Mouse (Mus musculus): ENCODE measurements around the gene Rabggta. TPM values are rescaled to one million over a fixed set of nuclear protein-coding genes. Genes with fewer than 3 reads are reported as not detected.

Rabggta gene
- polyA plus RNA-seq, 1 experiment from 2014 or later, result 21.2 TPM

DNA sequence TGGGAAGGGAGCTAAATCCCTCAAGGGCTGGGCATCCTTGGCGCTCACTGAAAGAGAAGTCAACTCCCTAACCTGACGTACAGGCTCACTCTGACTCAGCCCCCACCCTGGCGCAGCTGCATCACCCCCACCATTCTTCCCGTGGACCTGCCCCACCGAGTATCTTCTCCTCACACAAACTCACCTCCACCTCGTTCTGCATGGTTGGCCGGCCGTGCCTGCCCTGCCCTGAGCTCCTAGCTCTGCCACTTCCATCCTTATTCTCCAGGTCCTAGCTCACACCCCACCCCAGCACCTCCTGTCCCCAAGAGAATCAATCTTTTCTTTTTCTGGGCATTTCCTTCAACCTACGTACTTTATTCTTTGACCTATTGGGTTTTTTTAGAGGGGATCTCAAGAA is 20.9 kb downstream of the Rabggta start:
- 77% methylated on average over 9 of the region's 9 CpGs for WGBS (ENCODE audit: insufficient replicate concordance)
- TF ChIP-seq EP300 (IDR thresholded peaks at IDR 0.05; ENCODE audit: low read depth), result no peak
- no peak for TF ChIP-seq CTCF (IDR thresholded peaks at IDR 0.05; ENCODE audit: low read depth)
- no peak overlapping the region for H3K4me2 ChIP-seq (ENCODE audit: low read depth, low read length)
- H3K27ac ChIP-seq (ENCODE audit: low read depth), result no peak overlapping the region
- H3K4me1 ChIP-seq (ENCODE audit: insufficient read depth), result peaks cover 5% of the 10 kb centered on the region
- H3K36me3 ChIP-seq (replicated peaks; ENCODE audit: insufficient read depth, low read length), result peaks cover 6% of the 10 kb centered on the region; the same call in 1 of the 2 replicates
- H3K4me3 ChIP-seq (ENCODE audit: low read depth, low read length), result no peak overlapping the region
- no peak for DNase-seq
- H3K9ac ChIP-seq (replicated peaks), result no peak overlapping the region
- no peak for ATAC-seq
- no peaks in the 10 kb centered on the region for H3K9me3 ChIP-seq (ENCODE audit: low read length)
- no peaks in the 10 kb centered on the region for H3K27me3 ChIP-seq (ENCODE audit: insufficient read depth, low read length)

- no peak overlapping the region for H3K4me3 ChIP-seq (ENCODE audit: low read depth, low read length)
- H3K9me3 ChIP-seq (ENCODE audit: low read length), result no peaks in the 10 kb centered on the region
- 50% methylated on average over 4 of the region's 4 CpGs for WGBS (ENCODE audit: insufficient replicate concordance)
- DNase-seq (no peak), ATAC-seq (no peak)
- peaks cover 2% of the 10 kb centered on the region; the same call in 1 of the 2 replicates for H3K4me1 ChIP-seq (ENCODE audit: insufficient read depth)
- no peak for TF ChIP-seq EP300 (IDR thresholded peaks at IDR 0.05; ENCODE audit: low read depth)
- TF ChIP-seq CTCF (IDR thresholded peaks at IDR 0.05; ENCODE audit: low read depth), result no peak
- H3K4me2 ChIP-seq (ENCODE audit: low read depth, low read length), result no peak overlapping the region
- no peak overlapping the region for H3K9ac ChIP-seq (replicated peaks)
- no peaks in the 10 kb centered on the region for H3K27me3 ChIP-seq (ENCODE audit: insufficient read depth, low read length)
- H3K36me3 ChIP-seq (replicated peaks; ENCODE audit: insufficient read depth, low read length), result no peaks in the 10 kb centered on the region
- no peak overlapping the region; the same call in 1 of the 2 replicates for H3K27ac ChIP-seq (ENCODE audit: low read depth)
Measured at GRCm38 (mm10) chr14:55697226-55697625, 24.8 kb downstream of the Rabggta start.

DNA sequence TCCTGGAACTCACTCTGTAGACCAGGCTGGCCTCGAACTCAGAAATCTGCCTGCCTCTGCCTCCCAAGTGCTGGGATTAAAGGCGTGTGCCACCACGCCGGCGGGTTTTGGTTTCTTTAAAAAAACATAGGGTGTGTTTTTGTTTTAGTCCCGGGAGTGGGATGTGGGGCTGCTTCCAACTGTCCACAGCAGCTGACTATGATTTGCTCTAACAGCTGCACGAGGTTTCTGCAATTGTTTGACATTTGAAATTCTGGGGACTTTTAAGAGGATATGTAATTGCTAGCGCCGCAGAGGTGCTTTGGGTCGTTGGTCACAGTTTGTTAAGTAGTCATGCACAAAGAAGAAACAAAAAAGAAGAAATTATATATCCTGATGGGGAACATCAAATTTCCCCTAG is 32.6 kb downstream of the Rabggta start:
- Histone ChIP-seq H3K4me1 (ENCODE audit: insufficient read depth) (no peaks in the 10 kb centered on the region), H3K4me3 (ENCODE audit: low read depth, low read length) (no peak overlapping the region), H3K27ac (ENCODE audit: low read depth) (no peak overlapping the region), H3K27me3 (ENCODE audit: insufficient read depth, low read length) (no peaks in the 10 kb centered on the region), H3K9me3 (ENCODE audit: low read length) (no peaks in the 10 kb centered on the region), H3K4me2 (ENCODE audit: low read depth, low read length) (no peak overlapping the region), H3K9ac (replicated peaks) (no peak overlapping the region), H3K36me3 (replicated peaks; ENCODE audit: insufficient read depth, low read length) (no peaks in the 10 kb centered on the region)
- WGBS (ENCODE audit: insufficient replicate concordance), result 74% methylated on average over 10 of the region's 10 CpGs
- no peak for ATAC-seq
- DNase-seq, result no peak
- TF ChIP-seq CTCF (IDR thresholded peaks at IDR 0.05; ENCODE audit: low read depth), result no peak

DNA sequence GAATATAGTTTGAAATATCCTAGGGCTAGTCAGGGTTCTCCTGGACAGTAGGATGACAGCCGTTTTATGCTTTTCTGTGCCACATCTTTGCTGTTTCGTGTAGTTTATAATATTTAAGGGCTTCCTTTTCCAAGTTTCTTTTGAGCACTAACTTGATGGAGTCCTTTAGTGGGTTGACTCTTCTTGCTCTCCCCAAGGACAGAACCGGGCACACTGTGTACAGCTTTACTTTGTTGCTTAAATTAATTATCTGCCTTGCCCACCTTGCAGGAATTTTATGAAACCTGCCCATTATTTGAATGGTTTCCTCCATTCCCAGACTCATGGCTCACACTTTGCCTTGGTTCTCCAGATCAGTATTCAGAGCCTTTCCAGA is 40.0 kb downstream of the Rabggta start:
- H3K9ac ChIP-seq (replicated peaks), result peak overlapping the region; percentile 64

DNA sequence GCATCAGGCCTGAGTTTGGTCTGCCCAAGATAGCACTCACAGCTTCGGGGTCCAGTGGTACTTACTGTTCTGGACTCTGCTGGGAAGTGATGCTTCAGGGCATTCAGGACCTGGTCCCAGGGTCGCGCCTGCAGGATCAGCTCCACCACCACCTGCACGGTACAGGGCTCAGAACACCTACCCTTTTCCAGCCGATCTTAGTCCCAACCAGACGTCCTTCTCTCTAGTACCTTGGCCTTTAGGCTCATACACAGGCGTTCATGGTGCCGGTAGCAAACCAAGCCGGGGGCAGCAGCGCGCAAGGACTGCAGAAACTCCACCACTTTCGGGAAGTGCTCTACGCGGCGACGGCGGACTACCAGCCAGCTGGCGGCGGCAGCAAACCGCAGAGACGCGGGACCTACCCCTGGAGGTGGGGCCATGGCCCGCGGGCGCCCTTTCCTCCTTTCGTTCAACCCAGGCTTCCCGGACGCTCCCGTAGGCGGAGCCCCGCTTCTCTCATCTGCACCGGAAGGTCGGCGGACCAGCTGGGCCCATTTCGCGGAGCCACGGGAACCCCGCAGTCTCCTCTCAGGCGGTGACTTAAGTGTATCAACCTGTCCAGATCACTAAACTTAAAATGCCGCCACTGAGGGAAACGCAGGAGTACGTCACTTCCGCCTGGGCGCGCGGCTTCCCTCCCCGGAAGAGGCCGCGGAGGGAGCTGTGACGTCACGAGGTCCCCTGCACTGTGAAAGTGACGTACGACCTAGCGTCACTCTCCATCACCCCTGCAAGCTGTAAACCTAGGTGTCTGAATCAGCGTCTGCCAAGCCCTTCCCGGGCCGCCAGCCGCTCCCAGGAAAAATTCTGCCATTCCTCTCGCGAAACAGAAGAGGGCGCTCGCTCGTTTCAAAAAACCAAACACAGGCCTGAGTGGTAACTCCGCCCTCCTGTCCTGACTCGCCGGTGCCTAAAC is 40.6 kb downstream of the Rabggta start, which contains the start of gene Tinf2:
Tinf2 (minus strand) TSS at position 661 of the 958 bp plus-strand sequence.
- WGBS (ENCODE audit: insufficient replicate concordance), result 3% methylated on average over 66 of the region's 66 CpGs
- Histone ChIP-seq H3K4me2 (ENCODE audit: low read depth, low read length) (peak within 1 kb of the TSS; percentile 76), H3K9ac (replicated peaks) (peak within 1 kb of the TSS; percentile 78), H3K4me1 (ENCODE audit: insufficient read depth) (peaks cover 10% of the 10 kb centered on the region; the same call in 1 of the 2 replicates), H3K36me3 (replicated peaks; ENCODE audit: insufficient read depth, low read length) (peaks cover 39% of the 10 kb centered on the region), H3K27ac (ENCODE audit: low read depth) (peak within 1 kb of the TSS; percentile 82), H3K4me3 (ENCODE audit: low read depth, low read length) (peak within 1 kb of the TSS; percentile 73), H3K9me3 (ENCODE audit: low read length) (no peaks in the 10 kb centered on the region), H3K27me3 (ENCODE audit: insufficient read depth, low read length) (no peaks in the 10 kb centered on the region)
- TF ChIP-seq CTCF (IDR thresholded peaks at IDR 0.05; ENCODE audit: low read depth), result peak; percentile 91
- TF ChIP-seq EP300 (IDR thresholded peaks at IDR 0.05; ENCODE audit: low read depth), result peak; percentile 79
- ATAC-seq (peak; percentile 96), DNase-seq (peak; percentile 96)

More for the DNA sequence above, 40.0 kb downstream of the Rabggta start:
- DNase-seq (no peak), ATAC-seq (peak; percentile 3)
- H3K4me3 ChIP-seq (ENCODE audit: low read depth, low read length), result peak overlapping the region; percentile 73
- H3K27me3 ChIP-seq (ENCODE audit: insufficient read depth, low read length), result no peaks in the 10 kb centered on the region
- peaks cover 33% of the 10 kb centered on the region for H3K36me3 ChIP-seq (replicated peaks; ENCODE audit: insufficient read depth, low read length)
- peak overlapping the region; percentile 76 for H3K4me2 ChIP-seq (ENCODE audit: low read depth, low read length)
- peaks cover 10% of the 10 kb centered on the region; the same call in 1 of the 2 replicates for H3K4me1 ChIP-seq (ENCODE audit: insufficient read depth)
- TF ChIP-seq CTCF (IDR thresholded peaks at IDR 0.05; ENCODE audit: low read depth), result no peak
- no peak for TF ChIP-seq EP300 (IDR thresholded peaks at IDR 0.05; ENCODE audit: low read depth)
- H3K27ac ChIP-seq (ENCODE audit: low read depth), result peak overlapping the region; percentile 82
- 11% methylated on average over 3 of the region's 3 CpGs for WGBS (ENCODE audit: insufficient replicate concordance)
- H3K9me3 ChIP-seq (ENCODE audit: low read length), result no peaks in the 10 kb centered on the region

DNA sequence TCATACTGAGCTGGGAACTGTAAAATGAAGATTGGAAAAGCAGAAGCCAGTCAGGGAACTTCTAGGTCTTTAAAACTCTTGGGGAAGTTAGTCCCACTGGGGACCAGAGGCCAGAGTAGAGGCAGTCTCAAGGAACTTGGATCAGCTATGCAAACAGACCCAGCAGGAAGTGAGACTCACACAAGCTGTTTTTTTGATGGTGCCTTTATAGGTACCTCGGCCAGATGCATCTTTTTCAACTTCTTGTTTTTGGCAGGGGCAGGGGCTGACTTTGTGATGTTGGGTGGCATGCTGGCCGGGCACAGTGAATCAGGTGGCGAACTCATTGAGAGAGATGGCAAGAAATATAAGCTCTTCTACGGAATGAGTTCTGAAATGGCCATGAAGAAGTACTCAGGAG is 44.4 kb downstream of the Rabggta start:
- Histone ChIP-seq H3K36me3 (replicated peaks; ENCODE audit: insufficient read depth, low read length) (peaks cover 54% of the 10 kb centered on the region), H3K9ac (replicated peaks) (no peak overlapping the region), H3K4me2 (ENCODE audit: low read depth, low read length) (no peak overlapping the region), H3K4me1 (ENCODE audit: insufficient read depth) (peaks cover 19% of the 10 kb centered on the region; the same call in 1 of the 2 replicates), H3K27ac (ENCODE audit: low read depth) (no peak overlapping the region), H3K4me3 (ENCODE audit: low read depth, low read length) (no peak overlapping the region), H3K27me3 (ENCODE audit: insufficient read depth, low read length) (no peaks in the 10 kb centered on the region), H3K9me3 (ENCODE audit: low read length) (no peaks in the 10 kb centered on the region)
- ATAC-seq (no peak), DNase-seq (no peak)
- no peak for TF ChIP-seq CTCF (IDR thresholded peaks at IDR 0.05; ENCODE audit: low read depth)
- TF ChIP-seq EP300 (IDR thresholded peaks at IDR 0.05; ENCODE audit: low read depth), result no peak
- 80% methylated on average over 4 of the region's 4 CpGs for WGBS (ENCODE audit: insufficient replicate concordance)

All from liver, postnatal 0 days (tissue).